Mouse (Mus musculus): ENCODE measurements around the gene Syf2. TPM values are rescaled to one million over a fixed set of nuclear protein-coding genes. Genes with fewer than 3 reads are reported as not detected.

Syf2 gene
- polyA plus RNA-seq, 1 experiment: 49.3 TPM

GRCm38 (mm10) chr4:134946024-134946744 lies 15.5 kb downstream of the Syf2 start:
- TF ChIP-seq GATA1 (IDR thresholded peaks at IDR 0.05; ENCODE audit: low read length): no peak

- TF ChIP-seq GATA1 (IDR thresholded peaks at IDR 0.05; ENCODE audit: low read length): no peak
Measured at GRCm38 (mm10) chr4:134950518-134951091, 19.9 kb downstream of the Syf2 start.

- TF ChIP-seq GATA1 (IDR thresholded peaks at IDR 0.05; ENCODE audit: low read length): no peak
Measured at GRCm38 (mm10) chr4:134954461-134954860, 23.8 kb downstream of the Syf2 start.

GRCm38 (mm10) chr4:134955196-134955595 lies 24.5 kb downstream of the Syf2 start:
- TF ChIP-seq GATA1 (IDR thresholded peaks at IDR 0.05; ENCODE audit: low read length): no peak

GRCm38 (mm10) chr4:134955845-134956244 lies 25.1 kb downstream of the Syf2 start:
- no peak for TF ChIP-seq GATA1 (IDR thresholded peaks at IDR 0.05; ENCODE audit: low read length)

- no peak for TF ChIP-seq GATA1 (IDR thresholded peaks at IDR 0.05; ENCODE audit: low read length)
Measured at GRCm38 (mm10) chr4:134956328-134956727, 25.6 kb downstream of the Syf2 start.

GRCm38 (mm10) chr4:134963021-134963776 lies 32.5 kb downstream of the Syf2 start:
- no peak for TF ChIP-seq GATA1 (IDR thresholded peaks at IDR 0.05; ENCODE audit: low read length)

GRCm38 (mm10) chr4:134967887-134968604 lies 37.3 kb downstream of the Syf2 start:
- TF ChIP-seq GATA1 (IDR thresholded peaks at IDR 0.05; ENCODE audit: low read length): no peak

- TF ChIP-seq GATA1 (IDR thresholded peaks at IDR 0.05; ENCODE audit: low read length): no peak
Measured at GRCm38 (mm10) chr4:134968605-134968976, 37.9 kb downstream of the Syf2 start.

GRCm38 (mm10) chr4:134975261-134975928 lies 44.7 kb downstream of the Syf2 start:
- TF ChIP-seq GATA1 (IDR thresholded peaks at IDR 0.05; ENCODE audit: low read length): no peak

GRCm38 (mm10) chr4:134975929-134976308 lies 45.2 kb downstream of the Syf2 start:
- no peak for TF ChIP-seq GATA1 (IDR thresholded peaks at IDR 0.05; ENCODE audit: low read length)

- TF ChIP-seq GATA1 (IDR thresholded peaks at IDR 0.05; ENCODE audit: low read length): no peak
Measured at GRCm38 (mm10) chr4:134978930-134979329, 48.2 kb downstream of the Syf2 start.

- TF ChIP-seq GATA1 (IDR thresholded peaks at IDR 0.05; ENCODE audit: low read length): peak; percentile 78
Measured at GRCm38 (mm10) chr4:134981959-134982431, 51.3 kb downstream of the Syf2 start.

GRCm38 (mm10) chr4:134983136-134983535 lies 52.4 kb downstream of the Syf2 start:
- TF ChIP-seq GATA1 (IDR thresholded peaks at IDR 0.05; ENCODE audit: low read length): no peak

GRCm38 (mm10) chr4:134984555-134984954 lies 53.9 kb downstream of the Syf2 start:
- TF ChIP-seq GATA1 (IDR thresholded peaks at IDR 0.05; ENCODE audit: low read length): no peak

All from G1E-ER4 (cell line).